Mouse (Mus musculus): Measurements from ENCODE around the gene Mrgbp.

Mrgbp gene

DNA sequence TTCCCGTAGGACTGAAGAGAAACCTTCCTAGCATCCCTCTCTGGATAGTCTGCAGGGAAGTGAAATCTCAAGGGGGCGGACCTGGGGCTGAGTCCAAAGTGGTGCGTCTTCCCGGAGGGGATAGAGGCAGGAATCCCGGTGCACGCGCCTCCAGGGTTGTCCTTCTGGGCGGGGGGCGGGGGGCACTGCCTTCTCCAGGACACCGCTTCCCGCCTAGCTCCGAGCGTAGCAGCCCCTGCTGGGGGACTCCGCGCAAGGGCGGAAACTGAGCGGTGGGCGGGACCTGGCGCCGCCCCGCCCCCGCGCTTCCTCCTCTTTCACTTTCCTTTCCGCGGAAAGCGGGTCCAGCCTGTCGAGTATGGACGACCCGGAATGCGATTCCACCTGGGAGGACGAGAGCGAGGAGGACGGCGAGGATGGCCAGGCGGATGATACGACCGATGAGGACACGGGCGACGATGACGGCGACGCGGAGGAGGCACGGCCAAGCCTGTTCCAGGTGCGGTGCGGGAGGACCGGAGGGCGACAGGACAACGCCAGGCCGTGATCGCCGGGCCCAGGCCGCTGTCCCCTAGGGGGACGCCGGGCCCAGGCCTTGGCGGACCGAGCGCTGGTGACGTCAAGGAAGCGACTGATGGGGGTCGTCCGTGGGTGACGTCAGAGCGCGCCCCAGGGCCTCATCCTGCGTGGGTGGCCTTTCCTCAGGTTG is 8.2 kb downstream of the Mrgbp start, which contains the start of gene Ogfr:
Ogfr (plus strand) TSS at position 123 of the 709 bp plus-strand sequence.
- peak; percentile 89 for DNase-seq (ENCODE audit: low read depth, low spot score)

DNA sequence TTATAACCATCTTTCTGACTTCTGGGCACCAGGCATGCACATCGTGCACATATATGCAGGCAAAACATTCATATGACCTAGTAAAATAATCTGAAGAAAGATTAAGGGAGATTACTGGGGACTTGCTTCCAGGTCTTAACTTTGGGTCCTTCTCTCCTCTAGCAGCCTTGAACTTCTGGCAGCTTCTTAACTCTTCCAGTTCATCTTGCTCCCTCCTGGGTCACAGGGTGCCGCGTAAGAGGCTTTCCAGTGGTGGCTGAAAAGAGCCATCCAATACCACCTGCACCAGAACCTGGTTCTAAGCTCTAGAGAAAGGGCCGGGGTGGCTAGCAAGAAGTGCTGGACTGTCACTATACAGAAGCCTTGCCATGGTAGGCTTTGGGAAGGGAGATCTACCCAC is 16.4 kb downstream of the Mrgbp start, which contains the start of gene Col9a3:
Col9a3 (plus strand) TSS at position 301 of the 400 bp plus-strand sequence.
- DNase-seq (ENCODE audit: low read depth, low spot score), result no peak

DNA sequence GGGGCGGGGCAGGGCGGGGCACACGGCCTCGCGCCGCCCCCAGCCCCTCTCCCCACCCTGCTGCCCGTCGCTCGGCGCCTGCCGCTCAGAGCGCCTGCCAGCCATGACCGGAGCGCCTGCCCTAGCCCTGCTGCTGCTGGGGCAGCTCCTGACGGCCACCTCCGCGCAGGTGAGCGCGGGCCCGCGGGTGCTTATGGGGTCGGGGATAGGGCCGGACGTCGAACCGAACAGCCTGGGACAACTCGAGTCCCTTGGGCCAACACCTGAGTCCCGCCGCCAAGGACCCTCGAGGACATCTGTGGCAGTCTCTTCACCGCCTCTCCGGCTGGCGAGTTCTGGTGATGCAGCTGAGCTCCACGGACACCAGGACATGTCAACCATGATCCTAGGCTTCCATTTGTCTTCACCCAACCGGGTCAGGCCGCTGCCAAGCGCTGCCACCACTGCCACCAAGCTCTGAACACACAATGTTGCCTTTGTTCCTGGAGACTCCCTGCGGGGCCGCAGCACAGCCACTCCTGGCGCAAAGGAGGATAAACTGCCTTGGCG is 17.1 kb downstream of the Mrgbp start:
- DNase-seq (ENCODE audit: low read depth, low spot score), result no peak

DNA sequence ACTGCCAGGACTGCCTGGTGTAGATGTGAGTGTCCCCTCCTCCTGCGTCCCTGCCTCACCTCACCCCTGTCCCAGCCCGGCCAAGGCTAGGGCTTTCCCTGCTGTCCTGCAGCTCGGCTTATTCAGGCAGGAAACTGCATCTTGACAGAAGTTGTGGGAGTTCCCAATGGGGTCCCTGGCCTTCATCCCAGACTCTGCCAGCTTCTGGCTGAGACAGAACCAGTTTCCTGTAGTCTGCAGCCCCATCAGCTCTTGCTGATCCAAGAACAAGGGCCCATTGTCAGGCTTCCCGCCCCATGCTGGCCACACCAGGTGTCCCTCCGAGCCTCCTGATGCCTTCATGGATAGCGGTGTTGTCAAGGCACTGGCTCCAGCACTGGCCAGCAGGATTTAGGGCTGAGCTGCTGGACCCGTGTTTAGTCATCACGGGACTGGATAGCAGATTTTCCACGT is 19.5 kb downstream of the Mrgbp start:
- no peak for DNase-seq (ENCODE audit: low read depth, low spot score)

DNA sequence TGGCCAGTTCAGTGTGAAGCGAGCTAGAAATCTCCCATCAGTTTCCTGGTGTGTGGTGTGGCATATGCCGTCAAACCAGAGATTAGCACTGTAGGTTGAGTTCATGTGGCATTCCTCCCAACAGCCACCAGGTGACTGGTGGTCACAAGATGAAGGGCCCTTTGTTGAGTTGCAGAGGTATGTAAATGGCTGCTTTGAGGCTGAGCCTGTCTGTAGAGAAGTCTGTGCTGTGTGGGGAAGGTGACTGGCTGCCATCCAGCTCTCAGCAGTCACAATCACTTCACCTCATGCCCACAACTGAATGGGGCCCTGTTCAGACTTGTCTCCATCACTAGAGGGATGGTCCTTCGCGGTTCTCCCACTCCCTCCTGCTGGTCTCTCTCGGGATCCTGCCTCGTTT is 23.7 kb downstream of the Mrgbp start:
- DNase-seq (ENCODE audit: low read depth, low spot score), result no peak

DNA sequence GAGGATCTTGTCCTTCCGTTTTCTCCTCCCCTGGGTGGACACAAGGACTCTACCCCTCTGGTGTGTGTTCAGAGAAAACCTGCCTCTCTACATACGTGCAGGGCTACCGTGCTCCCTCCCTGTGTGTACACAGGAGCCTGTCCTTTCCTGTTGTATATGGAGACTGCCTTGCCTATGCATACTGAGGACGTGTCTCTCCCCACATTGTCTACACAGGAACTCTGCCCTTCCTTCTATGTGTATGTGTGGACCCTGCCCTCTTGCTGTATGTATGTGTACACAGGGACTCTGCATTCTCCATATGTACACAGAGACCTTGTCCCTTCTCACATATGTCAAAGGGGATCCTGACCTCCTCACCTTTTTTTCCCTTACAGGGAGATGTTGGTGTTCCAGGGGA is 29.2 kb downstream of the Mrgbp start:
- no peak for DNase-seq (ENCODE audit: low read depth, low spot score)

DNA sequence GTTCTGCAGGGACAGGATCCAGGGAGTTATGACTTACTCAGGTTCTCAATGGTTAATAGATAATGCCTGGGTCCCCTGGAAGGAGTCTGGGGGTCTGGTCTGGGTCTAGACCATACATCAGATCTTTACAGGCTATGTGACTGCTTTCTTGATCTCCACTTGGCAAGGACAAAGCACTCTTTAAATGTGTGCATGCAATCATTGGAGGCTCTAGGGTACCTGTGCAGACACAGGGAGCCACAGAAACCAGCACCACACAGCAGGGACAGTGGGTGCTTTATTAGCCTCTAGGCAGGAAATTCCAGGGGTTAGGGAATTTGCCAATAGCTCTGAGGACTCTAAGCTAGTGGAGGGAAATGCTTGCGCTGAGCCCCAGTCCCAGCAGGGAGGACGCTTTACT is 30.8 kb downstream of the Mrgbp start:
- DNase-seq (ENCODE audit: low read depth, low spot score), result no peak

All from A20 (cell line).